Mouse (Mus musculus): ENCODE data around the gene C1qc.
A peak's percentile ranks its signal among the peaks of the same experiment; 100 is the strongest.

C1qc gene

DNA sequence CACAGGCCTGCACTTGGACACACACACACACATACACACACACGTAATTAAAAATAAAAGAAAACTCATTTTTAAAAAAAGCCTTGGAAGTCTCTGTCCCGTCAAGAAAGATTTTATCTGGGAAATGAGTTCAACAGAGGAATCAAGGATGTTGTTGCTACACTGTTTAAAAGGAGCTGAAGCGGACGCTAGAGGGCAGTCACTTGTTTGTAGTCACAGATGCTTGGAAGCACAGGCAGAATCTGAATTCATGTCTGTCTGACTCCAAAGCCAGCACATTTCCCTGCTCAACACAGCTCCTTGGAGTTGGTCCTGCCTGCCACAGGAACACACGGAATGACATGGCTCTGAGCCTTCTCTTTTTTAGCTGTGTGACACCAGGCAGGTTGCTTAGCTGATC lies 14.3 kb downstream of the C1qc start:
- Histone ChIP-seq H3K27me3 (ENCODE audit: control insufficient read depth, insufficient read depth, low read length, poor library complexity, severe bottlenecking) (no peaks in the 10 kb centered on the region), H3K36me3 (ENCODE audit: control insufficient read depth, insufficient read depth, low read length, poor library complexity, severe bottlenecking) (no peaks in the 10 kb centered on the region)
- DNase-seq (ENCODE audit: low read depth, low spot score): peak; percentile 12

DNA sequence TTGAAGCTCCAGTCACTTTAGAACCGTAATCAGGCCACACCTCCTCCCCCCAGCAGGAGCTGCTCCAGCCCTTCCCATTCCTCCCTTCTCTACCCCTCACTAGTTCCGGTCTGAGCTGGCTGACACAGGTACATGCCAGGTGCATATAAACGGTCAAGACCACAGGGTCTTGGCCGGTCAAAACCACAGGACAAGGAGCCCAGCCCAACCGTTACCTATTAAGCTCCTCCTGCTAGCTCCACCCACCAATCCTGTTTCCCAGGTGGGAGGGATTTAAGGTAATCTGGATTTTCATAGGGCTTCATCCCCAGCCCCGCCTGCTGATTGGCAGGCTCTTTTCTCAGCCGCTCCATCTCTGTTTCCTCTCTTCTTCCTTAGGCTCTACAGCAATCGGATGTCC lies 14.7 kb downstream of the C1qc start:
- Histone ChIP-seq H3K36me3 (ENCODE audit: control insufficient read depth, insufficient read depth, low read length, poor library complexity, severe bottlenecking) (no peaks in the 10 kb centered on the region), H3K27me3 (ENCODE audit: control insufficient read depth, insufficient read depth, low read length, poor library complexity, severe bottlenecking) (no peaks in the 10 kb centered on the region)
- DNase-seq (ENCODE audit: low read depth, low spot score): no peak

DNA sequence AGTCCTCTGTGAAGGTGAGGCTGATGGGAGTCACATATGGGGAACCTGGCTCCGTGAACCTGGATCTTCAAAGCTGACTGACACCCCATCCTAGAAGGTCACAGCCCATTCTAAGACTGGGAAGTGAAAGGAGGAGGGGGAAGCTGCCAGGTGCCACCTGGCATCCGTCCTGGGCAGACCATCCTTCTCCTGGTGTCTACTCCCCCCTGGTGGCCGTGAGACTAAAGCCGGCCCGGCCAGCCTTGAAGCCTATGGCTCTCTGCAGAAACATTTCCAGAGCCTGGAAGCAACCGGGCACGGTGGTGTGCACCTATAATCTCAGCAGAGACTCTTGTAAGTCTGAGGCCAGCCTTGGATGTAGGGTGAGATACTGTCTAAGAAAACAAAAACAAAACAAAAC lies 15.9 kb downstream of the C1qc start:
- peak; percentile 10 for DNase-seq (ENCODE audit: low read depth, low spot score)
- H3K36me3 ChIP-seq (ENCODE audit: control insufficient read depth, insufficient read depth, low read length, poor library complexity, severe bottlenecking): no peaks in the 10 kb centered on the region
- H3K27me3 ChIP-seq (ENCODE audit: control insufficient read depth, insufficient read depth, low read length, poor library complexity, severe bottlenecking): no peaks in the 10 kb centered on the region

DNA sequence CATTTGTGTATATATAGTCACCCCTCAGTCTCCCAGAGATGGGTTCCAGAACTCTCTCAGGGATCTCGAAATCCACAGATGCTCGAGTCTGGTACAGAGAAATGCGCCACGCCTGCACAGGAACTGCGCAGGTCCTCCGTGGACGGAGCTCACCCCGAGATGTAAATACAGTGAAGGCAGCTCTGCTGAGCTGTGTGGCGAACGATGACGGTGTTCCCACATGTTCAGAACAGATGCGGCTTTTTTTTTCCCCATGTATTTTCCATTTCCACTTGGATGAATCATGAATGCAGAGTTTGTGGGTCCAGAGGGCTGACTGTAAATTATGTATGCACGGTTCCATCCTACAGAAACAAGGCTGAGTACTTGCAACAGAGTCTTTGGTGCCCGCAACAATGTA lies 17.9 kb downstream of the C1qc start:
- Histone ChIP-seq H3K36me3 (ENCODE audit: control insufficient read depth, insufficient read depth, low read length, poor library complexity, severe bottlenecking) (no peaks in the 10 kb centered on the region), H3K27me3 (ENCODE audit: control insufficient read depth, insufficient read depth, low read length, poor library complexity, severe bottlenecking) (no peaks in the 10 kb centered on the region)
- DNase-seq (ENCODE audit: low read depth, low spot score): no peak

DNA sequence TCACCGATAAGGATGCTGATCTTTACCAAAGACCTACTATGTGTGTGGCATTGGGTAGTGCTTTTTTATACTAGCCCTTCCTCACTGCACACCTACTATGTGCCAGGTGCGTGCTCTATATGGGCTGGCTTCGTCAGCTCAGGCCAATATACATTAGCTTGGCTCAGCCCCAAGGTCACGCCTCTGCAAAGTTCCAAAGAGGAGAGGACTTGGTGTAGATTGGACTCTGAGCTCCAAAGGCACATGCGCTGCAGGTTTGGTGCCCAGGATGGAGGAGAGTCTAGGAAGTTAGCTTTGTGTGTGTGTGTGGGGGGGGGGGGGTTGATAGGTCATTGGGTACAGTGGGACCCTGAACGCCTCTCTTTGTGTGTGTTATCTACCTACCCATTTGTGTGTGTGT lies 24.5 kb downstream of the C1qc start:
- Histone ChIP-seq H3K36me3 (ENCODE audit: control insufficient read depth, insufficient read depth, low read length, poor library complexity, severe bottlenecking) (no peaks in the 10 kb centered on the region), H3K27me3 (ENCODE audit: control insufficient read depth, insufficient read depth, low read length, poor library complexity, severe bottlenecking) (no peaks in the 10 kb centered on the region)
- no peak for DNase-seq (ENCODE audit: low read depth, low spot score)

DNA sequence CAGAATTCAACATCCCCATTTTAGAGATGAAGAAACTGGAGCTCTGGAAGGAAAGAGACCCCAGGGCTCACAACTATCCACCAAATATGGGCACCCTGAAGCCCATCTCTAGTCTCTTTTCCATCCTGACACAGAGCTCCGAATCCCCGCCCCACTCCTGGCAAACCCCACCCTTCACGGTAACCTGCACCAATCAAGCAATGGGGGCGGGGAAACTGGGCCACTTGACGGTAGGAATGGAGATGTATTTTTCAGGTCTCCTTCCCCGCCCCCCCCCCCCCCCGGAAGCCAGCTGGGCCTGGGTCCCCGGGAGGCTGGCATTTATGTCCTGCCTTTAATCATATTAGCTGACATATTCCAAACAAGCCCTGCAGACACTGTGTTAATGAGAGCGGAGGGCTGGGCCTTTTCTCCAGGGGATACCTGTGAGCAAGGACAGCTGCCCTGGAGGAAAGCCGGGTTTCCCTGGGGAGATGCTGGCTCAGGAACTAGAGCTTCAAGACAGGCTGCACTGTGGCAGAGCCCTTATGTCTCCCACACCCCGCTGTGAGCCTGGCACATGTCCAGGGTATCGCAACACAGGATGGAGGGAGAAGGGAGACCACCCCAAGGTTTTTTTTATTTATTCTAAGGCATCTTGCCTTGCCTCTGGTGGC lies 25.0 kb downstream of the C1qc start:
- H3K36me3 ChIP-seq (ENCODE audit: control insufficient read depth, insufficient read depth, low read length, poor library complexity, severe bottlenecking): no peaks in the 10 kb centered on the region
- no peak for DNase-seq (ENCODE audit: low read depth, low spot score)
- H3K27me3 ChIP-seq (ENCODE audit: control insufficient read depth, insufficient read depth, low read length, poor library complexity, severe bottlenecking): no peaks in the 10 kb centered on the region

DNA sequence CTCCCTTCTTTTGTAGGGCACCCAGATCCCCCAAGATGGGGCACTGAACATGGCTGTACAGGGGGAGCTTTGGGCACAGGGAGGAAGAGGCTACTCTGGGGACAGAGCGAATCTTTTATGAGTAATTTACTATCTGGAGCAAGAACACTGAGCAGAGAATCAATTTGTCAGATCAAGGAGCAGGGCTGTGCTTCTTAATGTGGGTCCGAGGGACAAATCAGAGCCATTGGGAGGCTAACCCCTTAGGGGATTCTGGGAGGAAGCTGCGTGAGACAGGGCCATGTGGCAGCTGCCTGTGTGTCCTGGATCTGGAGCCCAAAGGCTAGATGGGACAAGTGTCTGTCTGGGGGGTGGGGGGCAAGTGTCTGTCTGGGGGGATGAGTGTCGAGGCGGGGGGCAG lies 27.3 kb downstream of the C1qc start:
- H3K27me3 ChIP-seq (ENCODE audit: control insufficient read depth, insufficient read depth, low read length, poor library complexity, severe bottlenecking): no peaks in the 10 kb centered on the region
- H3K36me3 ChIP-seq (ENCODE audit: control insufficient read depth, insufficient read depth, low read length, poor library complexity, severe bottlenecking): no peaks in the 10 kb centered on the region
- no peak for DNase-seq (ENCODE audit: low read depth, low spot score)

DNA sequence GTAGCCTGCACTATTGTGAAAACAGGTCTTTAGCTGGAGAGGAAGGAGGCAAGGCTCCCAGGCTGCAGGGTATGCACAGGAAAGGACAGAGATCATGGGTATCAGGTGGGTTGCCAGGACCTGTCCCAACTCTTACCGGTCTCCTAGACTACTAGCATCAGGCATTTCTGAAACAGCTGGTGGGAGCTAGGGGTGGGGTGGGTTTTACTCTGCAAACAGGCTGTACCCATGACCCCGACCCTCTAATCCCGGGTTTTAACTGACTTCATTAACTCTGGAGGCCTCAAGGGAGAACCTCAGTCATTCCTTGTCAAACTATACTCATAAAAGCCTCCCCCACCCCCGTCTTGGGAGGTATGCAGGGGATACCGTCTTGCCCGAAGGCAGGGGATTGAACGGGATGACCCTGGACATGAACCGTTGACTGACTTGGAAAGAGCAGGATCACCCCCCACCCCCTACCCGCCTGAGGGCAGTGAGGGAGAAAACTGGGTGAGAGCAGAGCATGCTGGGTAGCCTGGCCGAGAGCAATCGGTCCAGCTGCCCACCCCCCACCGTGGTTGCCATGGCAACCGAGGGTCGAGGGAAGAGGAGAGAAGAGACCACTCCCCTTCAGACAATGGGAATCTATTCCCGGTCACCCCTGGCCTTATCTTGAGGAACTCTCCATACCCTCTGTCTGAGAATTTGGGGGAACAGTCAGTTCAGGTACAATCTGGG lies 28.0 kb downstream of the C1qc start:
- no peaks in the 10 kb centered on the region for H3K27me3 ChIP-seq (ENCODE audit: control insufficient read depth, insufficient read depth, low read length, poor library complexity, severe bottlenecking)
- DNase-seq (ENCODE audit: low read depth, low spot score): no peak
- no peaks in the 10 kb centered on the region for H3K36me3 ChIP-seq (ENCODE audit: control insufficient read depth, insufficient read depth, low read length, poor library complexity, severe bottlenecking)

DNA sequence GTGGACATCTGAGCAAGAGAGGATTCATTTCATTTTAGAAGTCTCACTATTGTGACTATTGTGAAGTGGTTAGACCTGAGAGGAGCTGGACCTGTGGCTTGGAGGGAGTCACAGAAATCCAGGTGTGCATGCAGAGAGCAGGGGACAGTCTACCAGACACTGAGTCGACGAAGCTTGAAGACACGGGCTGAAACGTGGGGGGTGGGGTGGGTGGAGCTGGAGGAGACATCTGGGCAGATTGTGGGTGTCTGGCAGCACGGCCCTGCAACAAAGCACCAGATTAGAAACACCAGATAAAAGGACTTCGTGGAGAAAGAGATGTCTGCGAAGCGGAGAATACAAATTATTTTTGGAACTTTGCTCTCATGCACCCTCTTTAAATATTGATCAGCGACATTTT lies 29.3 kb downstream of the C1qc start:
- DNase-seq (ENCODE audit: low read depth, low spot score): no peak
- H3K27me3 ChIP-seq (ENCODE audit: control insufficient read depth, insufficient read depth, low read length, poor library complexity, severe bottlenecking): no peaks in the 10 kb centered on the region
- H3K36me3 ChIP-seq (ENCODE audit: control insufficient read depth, insufficient read depth, low read length, poor library complexity, severe bottlenecking): no peaks in the 10 kb centered on the region

DNA sequence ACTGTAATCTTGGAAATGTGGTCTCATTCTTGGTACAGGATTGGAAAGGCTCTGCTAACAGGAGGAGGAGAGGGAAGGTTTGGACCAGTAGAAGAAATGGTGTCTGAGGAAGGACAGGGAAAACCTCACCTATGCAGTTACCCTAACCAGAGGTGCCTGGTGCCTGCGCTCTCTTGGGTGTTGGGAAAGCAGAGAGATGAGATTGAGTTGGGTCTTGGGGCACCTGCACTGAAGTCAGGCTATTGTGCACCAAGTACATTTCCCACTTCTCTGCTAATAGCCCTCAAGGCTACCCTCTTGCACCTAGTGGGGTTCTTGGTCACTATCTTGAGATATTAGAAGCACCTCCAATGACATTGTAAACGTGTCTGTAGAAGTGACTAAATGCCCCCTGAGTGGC lies 30.5 kb downstream of the C1qc start:
- Histone ChIP-seq H3K27me3 (ENCODE audit: control insufficient read depth, insufficient read depth, low read length, poor library complexity, severe bottlenecking) (no peaks in the 10 kb centered on the region), H3K36me3 (ENCODE audit: control insufficient read depth, insufficient read depth, low read length, poor library complexity, severe bottlenecking) (no peaks in the 10 kb centered on the region)
- no peak for DNase-seq (ENCODE audit: low read depth, low spot score)

DNA sequence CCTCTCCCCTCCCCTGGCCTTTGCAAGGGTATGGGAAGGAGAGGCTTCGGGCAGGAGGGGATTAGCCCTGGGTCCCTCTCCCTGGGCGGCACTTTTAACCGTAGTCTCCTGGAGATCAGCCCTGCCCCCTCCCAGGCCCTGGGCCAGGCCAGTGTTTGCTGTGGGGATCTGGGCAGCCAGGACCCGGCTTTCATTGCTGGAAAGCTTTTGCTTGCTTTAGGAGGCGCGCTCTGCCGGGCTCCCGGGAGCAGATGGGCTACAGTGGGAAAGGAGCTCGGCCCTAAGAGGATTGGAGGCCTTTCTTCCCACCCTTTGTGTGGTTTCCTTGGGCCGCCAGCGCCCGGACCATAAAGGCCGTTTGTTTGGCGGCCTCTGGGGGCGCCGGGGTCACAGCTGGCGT lies 31.1 kb downstream of the C1qc start:
- DNase-seq (ENCODE audit: low read depth, low spot score): no peak
- Histone ChIP-seq H3K36me3 (ENCODE audit: control insufficient read depth, insufficient read depth, low read length, poor library complexity, severe bottlenecking) (no peaks in the 10 kb centered on the region), H3K27me3 (ENCODE audit: control insufficient read depth, insufficient read depth, low read length, poor library complexity, severe bottlenecking) (no peaks in the 10 kb centered on the region)

DNA sequence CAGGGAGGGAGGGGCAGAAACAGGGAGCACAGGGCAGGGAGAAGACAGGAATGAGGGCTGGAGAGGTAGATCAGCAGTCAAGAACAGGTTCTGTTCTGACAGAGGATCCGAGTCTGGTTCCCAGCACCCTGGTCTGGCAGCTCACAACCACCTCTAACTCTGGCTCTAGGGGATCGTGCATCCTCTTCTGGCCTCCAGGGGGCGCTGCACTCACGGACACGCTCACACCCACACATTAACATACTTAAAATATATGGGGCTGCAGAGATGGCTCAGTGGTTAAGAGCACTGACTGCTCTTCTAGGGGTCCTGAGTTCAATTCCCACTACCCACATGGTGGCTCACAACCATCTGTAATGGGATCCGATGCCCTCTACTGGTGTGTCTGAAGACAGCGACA lies 32.8 kb downstream of the C1qc start:
- no peaks in the 10 kb centered on the region for H3K36me3 ChIP-seq (ENCODE audit: control insufficient read depth, insufficient read depth, low read length, poor library complexity, severe bottlenecking)
- no peaks in the 10 kb centered on the region for H3K27me3 ChIP-seq (ENCODE audit: control insufficient read depth, insufficient read depth, low read length, poor library complexity, severe bottlenecking)
- peak; percentile 9 for DNase-seq (ENCODE audit: low read depth, low spot score)

DNA sequence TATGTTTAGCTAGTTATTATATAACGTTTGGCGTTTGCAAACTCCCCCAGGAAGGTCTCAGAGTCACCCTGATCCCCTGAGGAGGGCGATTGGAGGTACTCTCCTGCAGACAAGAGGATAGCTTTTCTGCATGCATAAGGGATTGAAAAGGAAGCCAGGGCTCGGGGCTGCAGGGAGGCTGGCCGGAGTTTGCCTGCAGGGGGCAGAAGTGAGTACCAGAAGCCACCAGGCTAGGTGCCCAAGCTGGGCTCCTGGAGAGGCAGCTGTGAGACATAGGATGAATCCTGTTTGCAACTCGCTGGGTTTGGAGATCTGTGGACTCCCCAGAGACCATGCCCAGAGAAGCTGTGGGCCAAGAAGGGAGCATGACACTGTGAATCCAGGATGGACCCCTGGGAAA lies 37.8 kb downstream of the C1qc start:
- Histone ChIP-seq H3K27me3 (ENCODE audit: control insufficient read depth, insufficient read depth, low read length, poor library complexity, severe bottlenecking) (no peaks in the 10 kb centered on the region), H3K36me3 (ENCODE audit: control insufficient read depth, insufficient read depth, low read length, poor library complexity, severe bottlenecking) (no peaks in the 10 kb centered on the region)
- no peak for DNase-seq (ENCODE audit: low read depth, low spot score)

DNA sequence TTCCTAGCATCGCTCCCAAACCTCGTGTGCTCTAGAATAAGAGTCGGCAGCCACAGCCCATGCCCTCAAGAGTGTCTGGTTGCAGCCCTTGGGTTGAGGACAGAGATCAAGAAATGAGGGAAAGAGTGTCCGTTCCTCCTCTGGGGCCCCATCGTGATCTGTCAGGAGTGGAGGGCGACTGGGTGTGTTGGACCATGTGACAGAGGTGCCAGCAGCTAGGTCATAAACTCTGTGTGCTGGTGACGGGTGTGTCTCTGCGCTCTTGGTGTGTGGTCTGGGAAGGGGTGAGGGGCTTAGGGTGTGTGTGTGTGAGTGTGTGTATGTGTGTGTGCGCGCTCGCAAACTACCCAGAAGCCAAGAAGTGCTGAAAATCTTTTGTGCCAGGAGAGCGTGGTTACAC lies 39.9 kb downstream of the C1qc start:
- no peaks in the 10 kb centered on the region for H3K27me3 ChIP-seq (ENCODE audit: control insufficient read depth, insufficient read depth, low read length, poor library complexity, severe bottlenecking)
- DNase-seq (ENCODE audit: low read depth, low spot score): no peak
- no peaks in the 10 kb centered on the region for H3K36me3 ChIP-seq (ENCODE audit: control insufficient read depth, insufficient read depth, low read length, poor library complexity, severe bottlenecking)

DNA sequence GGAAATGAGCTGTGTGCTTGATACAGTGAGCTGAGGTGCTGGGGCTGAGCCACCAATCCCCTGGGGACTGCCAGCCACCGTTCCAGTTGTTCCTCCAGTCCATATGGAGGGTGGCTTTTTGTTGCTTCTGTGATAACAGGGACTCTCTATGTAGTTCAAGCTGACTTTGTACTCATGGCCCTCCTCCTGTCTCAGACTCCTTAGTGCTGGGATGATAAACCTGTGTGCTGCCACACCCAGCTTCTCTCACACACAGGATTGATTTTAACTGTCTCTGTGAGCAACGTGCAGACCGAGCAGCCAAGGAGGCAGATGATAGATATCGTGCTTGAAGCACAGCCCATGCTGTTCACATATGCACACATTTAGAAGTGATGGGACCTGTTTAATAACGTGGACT lies 40.7 kb downstream of the C1qc start:
- no peak for DNase-seq (ENCODE audit: low read depth, low spot score)
- Histone ChIP-seq H3K27me3 (ENCODE audit: control insufficient read depth, insufficient read depth, low read length, poor library complexity, severe bottlenecking) (no peaks in the 10 kb centered on the region), H3K36me3 (ENCODE audit: control insufficient read depth, insufficient read depth, low read length, poor library complexity, severe bottlenecking) (no peaks in the 10 kb centered on the region)

DNA sequence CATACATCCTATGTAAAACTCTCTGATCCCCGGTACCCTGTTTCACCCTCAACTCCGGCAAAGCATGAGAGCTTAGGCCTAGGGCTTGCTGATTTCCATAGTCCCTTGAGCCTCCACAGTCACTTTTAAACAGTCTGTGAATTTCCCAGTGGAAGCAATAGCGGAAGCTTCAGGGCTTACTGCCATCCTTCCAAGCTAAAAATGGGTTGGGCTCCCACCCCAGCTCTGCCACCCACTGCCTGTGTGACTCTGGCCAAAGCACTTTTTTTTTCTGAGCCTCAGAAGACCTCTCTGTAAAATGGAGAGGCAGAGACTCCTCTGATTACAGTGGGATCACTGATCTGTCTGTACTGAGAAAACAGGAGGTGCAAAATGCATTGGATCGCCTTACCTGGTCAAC lies 44.3 kb downstream of the C1qc start:
- Histone ChIP-seq H3K27me3 (ENCODE audit: control insufficient read depth, insufficient read depth, low read length, poor library complexity, severe bottlenecking) (no peaks in the 10 kb centered on the region), H3K36me3 (ENCODE audit: control insufficient read depth, insufficient read depth, low read length, poor library complexity, severe bottlenecking) (no peaks in the 10 kb centered on the region)
- DNase-seq (ENCODE audit: low read depth, low spot score): no peak

Data from splenic B cell, adult 2 months (primary cell).